Mouse (Mus musculus): ENCODE measurements around the gene Tln2. TPM values are rescaled to one million over a fixed set of nuclear protein-coding genes. Genes with fewer than 3 reads are reported as not detected.
A peak's percentile ranks its signal among the peaks of the same experiment; 100 is the strongest.
"Not testable (repeated sequence)": the region's sequence is repeated elsewhere in the genome, so short reads cannot be mapped to it uniquely, and the experiment has no call there.

The Tln2 gene
- total RNA-seq, 2 experiments from 2014 or later: 106 to 110 TPM

DNA sequence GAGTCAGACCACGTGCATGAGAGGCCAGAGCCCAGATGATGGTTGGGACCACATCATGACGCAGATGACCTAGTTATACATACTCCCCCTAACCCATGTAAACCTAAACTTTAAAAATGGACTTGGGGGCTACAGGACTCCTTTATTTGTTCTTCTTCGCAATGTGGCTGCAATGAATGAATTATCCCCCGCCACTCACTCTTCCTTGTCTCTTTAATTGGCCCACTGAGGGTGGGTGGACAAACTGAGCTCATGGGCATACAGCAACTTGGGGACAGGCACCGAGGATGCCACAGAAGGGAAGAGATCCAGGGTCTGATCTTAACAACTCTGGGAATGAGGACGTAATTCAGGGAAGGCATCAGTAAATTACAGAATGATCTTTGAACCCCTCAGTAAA is 277.7 kb downstream of the Tln2 start:
- DNase-seq (ENCODE audit: low spot score in 2 of 2): no peak

DNA sequence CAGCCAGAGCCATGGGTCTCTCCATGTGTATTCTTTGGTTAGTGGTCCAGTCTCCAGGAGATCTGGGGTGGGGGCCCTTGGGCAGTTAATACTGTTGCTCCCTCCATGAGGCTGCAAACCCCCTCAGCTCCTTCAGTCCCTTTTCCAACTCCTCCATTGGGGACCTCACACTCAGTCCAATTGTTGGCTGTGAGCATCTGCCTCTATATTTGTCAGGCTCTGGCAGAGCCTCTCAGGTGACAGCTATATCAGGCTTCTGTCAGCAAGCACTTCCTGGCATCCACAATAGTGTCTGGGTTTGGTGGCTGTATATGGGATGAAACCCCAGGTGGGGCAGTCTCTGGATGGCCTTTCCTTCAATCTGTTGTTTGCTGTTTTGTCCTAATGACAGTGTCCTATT is 279.2 kb downstream of the Tln2 start:
- DNase-seq (ENCODE audit: low spot score in 2 of 2): not testable (repeated sequence)

DNA sequence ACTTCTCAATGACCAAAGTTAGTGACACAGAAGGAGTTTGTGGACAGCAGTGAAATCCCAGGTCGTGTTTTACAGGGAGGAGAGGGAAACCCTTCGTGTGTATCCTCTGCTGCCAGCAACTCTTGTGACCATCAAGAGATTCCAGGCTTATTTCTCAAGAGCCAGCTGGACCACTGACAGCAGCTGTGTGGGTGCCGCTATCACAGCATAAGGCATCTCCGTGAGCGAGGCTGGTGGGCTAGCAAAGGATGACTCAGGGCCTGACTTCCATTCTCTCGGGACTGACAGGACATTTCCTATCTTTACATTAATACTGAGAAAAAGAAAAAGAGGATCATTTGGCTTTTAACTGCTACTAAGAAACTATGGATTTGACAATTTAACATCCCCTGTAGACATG is 283.1 kb downstream of the Tln2 start:
- no peak for DNase-seq (ENCODE audit: low spot score in 2 of 2)

DNA sequence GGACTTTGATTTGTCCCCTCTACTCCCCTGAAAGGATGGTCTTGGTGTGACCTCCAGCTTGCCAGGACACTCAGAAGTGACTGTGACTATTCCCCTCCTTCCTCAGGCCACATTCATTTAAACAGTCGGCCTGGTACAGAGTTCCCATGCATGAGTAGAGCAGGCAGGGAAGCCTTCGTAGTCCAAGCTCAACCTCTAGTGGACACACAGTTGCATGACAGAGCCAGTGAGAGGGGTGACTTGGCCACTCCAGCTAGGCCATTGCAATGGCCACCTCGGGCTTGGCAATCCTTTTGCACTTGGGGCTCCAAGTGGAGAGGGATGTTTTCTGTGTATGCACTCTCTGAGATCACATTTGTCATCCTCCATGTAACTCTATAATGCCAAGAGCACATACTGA is 285.2 kb downstream of the Tln2 start:
- no peak for DNase-seq (ENCODE audit: low spot score in 2 of 2)

DNA sequence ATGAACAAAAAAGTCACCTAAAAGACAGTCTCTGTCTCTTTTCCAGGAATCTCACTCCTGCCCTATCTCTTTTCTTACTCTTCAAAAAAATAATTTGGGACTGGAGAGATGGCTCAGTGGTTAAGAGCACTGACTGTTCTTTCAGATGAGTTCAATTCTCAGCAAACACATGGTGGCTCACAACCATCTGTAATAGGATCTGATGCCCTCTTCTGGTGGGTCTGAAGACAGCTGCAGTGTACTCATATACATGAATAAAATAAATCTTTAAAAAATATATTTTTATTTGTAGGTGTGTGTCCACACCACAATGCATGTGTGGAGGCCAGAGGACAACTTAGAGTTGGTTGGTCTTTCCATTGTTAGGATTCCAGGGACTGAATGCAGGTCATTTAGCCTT is 286.1 kb downstream of the Tln2 start:
- DNase-seq (ENCODE audit: low spot score in 2 of 2): no peak

DNA sequence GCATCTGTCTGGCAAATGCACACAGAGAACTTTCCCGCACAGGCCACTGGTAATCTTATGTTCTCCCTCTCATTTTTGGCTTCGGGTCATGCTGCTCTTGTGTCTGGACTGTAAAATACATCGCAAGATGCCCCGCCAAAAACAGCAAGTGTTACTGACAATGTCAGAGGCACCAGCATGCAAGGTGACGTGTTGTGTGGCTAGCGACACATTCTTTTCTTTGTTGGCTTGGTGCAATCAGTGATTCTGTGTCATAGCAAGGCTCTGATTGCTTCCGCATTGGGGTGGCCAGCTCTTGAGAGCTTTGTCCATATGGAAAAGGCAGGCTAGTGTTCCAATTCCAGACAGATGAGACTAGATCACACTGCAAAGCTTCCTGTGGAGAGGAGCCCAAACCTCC is 288.8 kb downstream of the Tln2 start:
- DNase-seq (ENCODE audit: low spot score in 2 of 2): no peak

DNA sequence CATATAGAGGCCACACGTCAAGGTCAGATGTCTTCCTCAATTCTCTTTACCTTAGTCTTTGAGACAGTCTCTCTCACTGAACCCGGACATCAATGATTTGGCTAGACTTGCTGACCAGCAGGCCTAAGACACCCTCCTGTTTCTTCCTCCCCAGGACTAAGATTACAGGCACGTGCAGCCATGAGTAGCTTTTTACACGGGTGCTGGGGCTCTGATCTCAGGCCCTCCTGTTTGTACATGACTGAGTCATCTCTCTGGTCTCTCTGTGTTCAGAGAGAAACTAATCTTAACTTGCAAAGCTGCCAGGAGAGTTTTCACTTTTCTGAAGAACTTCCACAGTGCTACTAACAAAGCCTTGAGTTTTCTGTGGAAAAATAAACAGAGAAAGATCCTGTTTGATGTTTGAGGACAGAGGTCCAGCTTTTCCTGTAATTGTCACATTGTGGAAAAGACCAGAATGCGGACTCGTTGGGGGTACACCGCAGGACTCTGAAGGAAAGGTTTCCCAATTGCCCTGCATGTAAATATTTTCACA is 289.4 kb downstream of the Tln2 start:
- DNase-seq (ENCODE audit: low spot score in 2 of 2): no peak

DNA sequence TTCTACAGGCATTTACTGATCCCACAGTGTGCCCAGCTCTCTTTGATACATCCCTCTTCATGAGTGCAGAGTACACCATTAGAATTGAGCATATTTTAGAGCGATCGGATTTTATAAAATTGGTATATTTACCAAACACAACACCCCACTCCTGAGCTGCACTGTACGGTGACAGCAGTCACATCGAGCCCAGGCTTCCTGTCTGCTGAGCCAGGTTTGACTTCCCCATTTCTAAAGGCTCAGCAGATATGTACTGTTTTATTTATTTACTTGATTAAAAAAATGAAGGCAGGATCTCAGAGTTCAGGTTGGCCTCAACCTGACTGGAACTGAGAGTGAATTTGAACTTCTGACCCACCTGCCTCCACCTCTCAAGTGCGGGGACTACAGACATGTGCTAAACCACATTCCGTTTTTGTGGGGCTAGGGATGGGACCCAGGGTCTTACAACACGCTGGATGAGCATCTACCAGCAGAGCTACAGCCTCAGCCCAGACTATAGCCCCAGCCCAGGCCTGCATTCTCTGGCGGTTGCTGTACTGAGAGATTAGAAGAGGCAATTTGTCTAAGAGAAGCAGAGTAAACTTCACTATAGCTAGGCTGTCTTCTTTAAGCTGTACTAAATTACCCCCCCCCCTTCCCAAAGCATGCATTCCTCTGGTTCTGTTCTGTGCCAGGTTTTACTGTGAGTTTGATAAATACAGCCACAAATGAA is 292.1 kb downstream of the Tln2 start:
- DNase-seq (ENCODE audit: low spot score in 2 of 2): no peak

DNA sequence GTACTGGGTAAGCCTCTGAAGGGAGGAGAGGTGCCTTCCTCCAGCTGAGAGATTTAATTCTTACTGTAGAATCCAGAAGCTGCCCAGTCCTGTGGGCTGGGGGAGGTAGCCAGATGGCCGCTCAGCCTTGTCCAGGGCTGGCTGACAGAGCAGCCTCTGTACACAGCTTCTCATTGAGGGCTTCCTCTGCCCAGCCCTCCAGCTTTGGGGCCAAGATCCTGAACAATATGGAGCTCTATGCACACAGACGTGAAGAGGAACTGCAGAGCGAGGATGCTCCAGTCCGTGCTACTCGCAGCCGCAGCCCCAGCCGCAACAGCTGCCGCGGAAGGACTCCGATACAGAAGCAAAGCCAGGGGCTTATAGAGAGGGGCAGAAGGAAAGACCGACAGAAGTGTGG is 294.0 kb downstream of the Tln2 start:
- peak; percentile 25 to 47 for DNase-seq (ENCODE audit: low spot score in 2 of 2)

DNA sequence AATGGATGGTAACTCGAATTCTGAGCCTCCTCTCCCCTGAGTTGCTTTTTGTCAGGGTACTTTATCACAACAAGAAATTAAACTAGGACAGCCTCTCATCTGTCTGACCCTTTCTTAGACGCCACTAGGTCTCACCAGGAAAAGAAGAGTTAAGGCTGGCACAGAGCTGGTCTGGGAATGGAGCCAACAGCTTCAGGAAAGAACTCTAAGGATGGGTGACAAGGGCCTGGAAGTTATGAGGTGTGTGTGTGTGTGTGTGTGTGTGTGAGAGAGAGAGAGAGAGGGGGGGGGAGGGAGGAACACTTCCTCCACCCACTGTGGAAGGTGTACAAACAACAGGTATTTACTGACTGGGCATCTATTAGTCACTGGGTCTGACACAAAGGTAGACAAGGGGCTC is 294.6 kb downstream of the Tln2 start:
- DNase-seq (ENCODE audit: low spot score in 2 of 2): peak; percentile 22 to 33

DNA sequence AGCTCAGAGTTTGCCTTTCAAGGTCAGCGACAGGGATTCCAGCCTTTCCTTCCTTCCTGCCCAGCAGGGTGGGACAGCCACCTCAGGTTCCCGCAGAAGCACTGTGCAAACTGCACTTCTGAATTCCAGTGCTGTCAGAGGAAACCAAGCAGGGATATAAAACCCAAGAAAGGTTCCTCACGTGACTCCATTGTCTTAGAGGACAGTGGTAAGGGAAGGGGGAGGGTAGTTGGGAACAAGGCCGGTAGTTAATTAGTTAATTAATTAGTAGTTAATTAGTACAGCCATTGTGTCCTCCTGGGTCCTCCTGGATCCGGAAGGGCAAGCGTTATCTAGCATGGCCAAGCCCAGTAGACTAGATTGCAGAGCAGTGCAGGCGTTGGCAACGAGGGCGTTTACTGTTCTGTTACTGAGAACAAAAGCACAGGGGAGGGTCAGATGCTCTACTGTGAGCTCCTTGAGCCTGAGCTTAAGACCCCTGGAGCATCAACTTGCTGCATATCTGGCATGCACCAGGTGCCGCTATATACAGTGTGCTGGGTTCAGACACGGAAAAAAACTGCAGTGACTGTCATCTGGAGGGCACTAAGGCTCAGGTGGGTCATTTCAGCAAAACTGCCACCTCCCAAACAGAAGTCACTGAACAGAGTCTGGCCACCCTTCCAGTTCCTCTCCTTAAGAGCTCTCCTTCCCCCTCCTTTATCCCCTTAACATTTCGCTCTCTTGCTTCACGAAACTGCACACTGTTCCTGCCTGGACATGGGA is 298.5 kb downstream of the Tln2 start:
- no peak for DNase-seq (ENCODE audit: low spot score in 2 of 2)

DNA sequence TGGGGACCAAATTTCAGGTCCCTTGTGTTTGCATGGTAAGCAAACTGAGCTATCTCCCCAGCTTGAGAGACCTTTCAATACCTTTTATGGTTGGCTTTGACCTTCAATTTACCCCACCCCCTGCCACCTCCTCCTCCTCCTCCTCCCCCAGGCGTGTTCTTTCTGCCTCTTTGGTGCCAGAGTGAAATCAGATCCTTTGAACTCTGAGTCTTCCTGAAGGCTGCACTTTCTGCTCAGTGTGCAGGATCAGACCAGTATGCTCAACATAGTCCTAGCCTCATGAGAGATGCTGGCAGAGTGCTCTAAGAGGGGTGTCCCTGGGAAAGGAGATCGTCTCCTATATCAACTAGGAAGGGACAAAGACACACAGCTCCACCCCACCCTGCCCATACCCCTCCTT is 309.4 kb downstream of the Tln2 start:
- DNase-seq (ENCODE audit: low spot score in 2 of 2): no peak

DNA sequence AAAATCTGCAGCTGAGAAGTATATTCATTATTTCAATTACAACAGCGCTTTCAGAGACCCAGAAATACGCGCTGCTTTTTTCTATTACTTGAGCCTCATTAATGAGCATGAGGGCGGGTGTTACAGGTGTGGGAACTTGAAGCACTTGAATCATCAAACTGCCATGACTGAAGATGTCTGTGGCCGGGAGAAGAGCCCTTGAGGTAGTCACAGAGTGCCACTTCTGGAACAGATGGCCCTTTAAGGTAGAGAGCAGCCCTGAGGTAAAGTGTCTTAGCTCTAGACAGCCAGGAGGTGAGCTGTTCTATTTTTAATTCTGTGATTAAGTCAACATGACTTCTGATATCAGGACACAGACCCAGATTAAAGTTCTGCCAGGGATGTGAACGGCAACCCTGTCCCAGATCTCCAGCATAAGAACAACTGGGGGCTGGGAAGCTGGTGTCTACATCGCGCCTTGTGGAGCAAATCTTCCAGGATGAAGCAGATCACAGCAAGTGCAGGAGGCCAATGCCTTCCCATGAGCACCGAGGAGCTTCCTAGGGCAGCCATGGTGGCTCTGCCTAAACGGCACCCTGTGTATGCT is 312.0 kb downstream of the Tln2 start:
- DNase-seq (ENCODE audit: low spot score in 2 of 2): no peak

DNA sequence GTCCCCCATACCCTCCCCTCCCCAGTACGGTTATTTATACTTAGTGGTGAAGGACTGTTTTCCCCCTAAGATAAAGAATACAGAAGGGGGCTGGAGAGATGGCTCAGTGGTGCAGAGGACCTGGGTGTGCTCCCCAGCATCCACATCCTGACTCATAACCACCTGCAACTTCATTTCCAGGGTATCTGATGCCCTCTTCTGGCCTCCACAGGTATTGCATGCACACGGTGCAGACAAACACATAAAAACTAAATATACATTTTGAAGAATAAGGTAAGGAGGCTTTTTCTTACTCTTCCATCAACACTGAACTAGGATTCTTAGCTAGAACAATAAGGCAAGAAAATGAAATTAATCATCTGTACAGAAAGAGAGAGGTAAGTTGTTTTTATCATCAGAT is 314.2 kb downstream of the Tln2 start:
- no peak for DNase-seq (ENCODE audit: low spot score in 2 of 2)

DNA sequence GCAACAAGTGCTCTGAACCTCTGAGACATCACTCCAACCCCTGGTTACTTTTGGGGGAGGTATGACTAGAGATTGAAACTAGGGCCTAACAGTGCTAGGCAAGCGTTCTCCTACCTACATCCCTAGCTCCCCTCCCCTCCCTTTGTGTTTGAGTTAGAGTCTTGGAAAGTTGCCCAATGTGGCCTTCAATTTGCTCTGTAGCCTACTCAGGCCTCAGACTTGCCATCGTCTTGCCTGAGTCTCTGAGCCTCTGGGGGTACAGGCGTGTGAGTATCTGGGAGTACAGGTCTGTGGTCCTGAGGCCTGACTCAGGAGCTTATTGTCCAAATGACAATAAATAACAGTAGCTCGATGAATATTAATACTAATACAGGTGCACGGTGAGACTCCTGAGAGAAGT is 317.8 kb downstream of the Tln2 start:
- DNase-seq (ENCODE audit: low spot score in 2 of 2): no peak

DNA sequence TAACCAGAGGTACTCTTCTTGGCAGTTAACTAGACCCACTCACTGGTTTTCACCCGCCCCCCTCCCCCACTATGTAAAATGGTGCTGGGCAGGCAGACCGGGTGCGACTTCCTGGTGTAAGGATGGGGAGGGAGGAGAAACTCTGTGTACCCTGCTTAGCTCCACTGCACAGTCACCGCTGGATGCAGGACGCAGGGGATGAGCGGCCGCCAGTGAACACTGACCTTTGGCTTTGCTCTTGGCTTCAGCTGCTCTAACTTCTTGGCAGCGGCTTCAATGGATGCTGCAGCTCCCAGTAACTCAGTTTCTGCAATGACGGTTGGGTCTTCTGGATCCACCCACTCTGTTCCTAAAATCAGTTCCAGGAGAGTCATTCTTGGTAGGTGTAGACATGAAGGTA is 319.0 kb downstream of the Tln2 start:
- no peak for DNase-seq (ENCODE audit: low spot score in 2 of 2)

DNA sequence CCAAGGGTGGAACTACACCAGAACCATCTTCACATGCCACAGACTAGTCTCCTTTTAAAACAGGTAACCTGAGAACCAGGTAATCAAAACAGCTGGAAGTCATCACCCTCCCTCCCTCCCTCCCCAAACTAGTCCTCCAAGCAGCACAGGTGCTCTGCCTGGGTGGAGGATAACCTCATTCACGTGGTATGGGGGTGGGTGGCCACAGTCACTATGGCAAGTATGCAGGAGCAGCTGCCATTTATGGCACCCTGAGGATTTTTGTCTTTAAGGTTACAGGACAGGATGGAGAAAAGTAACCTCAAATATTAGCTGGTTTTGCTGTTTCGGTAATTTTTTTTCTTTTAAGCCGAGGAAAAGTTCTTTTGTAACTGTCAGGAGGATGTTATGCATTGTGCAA is 322.5 kb downstream of the Tln2 start:
- DNase-seq (ENCODE audit: low spot score in 2 of 2): no peak

DNA sequence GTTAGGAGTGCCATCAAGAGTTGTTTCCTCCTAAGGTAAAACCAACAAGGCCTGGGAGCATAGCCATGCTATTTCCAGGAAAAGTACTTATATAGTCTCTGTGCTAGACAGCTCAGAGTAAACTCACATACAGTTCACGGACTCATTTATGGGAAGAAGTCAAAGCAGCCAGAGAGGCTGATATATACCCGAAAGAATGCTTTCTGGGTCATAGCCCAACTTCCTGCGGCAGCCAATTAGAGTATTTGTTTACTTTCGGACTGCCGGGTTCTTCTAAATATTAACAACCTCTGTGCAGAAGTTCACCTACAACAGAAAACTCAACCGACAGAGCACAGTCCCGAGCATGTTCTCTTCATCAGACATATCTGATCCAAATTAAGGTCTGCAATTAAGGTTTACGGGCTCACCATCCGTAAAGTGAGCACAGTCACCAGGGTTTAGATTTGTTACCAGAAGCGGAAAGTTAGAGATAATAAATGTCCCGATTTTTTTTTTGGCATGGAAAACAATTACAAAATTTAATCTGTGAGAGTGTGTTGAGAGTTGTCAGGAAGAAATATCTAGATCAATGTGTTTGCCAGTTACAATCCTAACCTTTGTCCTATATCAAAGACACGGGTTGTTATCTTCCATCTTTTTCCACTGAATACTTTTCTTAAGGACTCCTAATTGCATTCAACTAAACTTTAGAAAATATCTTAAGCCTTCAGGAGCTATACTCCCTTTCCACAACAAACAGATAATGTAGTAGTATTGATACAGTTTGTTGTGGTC is 323.9 kb downstream of the Tln2 start:
- DNase-seq (ENCODE audit: low spot score in 2 of 2): no peak

DNA sequence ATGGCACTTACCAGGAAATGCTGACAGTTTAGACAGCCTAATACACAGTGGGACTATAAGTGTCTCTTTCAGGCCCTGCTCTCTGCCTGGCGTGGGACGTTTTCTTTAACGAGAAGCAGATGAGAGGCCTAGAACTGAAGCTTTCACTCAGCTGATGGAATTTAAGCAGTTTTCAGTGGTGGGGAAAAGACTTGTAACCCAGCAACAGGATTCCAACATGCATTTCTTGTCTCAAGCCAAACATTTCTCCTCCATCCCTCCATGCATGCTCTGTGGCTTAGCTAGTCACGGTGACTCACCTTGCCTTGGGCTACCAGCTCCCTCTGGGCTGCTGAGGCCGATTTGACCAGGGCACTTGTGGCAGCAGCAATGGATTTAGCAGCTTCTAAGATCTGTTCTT is 330.5 kb downstream of the Tln2 start:
- DNase-seq (ENCODE audit: low spot score in 2 of 2): no peak

DNA sequence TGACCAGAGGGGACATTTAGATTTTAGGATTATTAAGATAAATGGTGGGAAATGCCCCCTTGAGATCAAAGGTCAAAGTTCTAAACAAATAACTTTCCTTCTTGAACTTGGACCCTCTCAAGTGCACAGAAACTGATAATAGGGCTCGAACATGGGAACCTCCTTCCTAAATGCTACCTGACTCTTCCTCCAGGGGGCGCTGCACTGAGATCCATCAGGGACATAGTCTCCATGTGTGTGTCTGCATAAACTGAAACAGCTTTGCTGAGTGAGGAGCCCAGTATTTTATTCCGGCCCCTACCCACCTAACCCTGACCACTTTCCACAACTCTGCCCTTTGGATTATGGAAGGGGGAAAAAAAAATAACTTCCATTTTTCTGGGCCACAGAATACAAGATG is 339.1 kb downstream of the Tln2 start:
- DNase-seq (ENCODE audit: low spot score in 2 of 2): peak; percentile 32 to 36

DNA sequence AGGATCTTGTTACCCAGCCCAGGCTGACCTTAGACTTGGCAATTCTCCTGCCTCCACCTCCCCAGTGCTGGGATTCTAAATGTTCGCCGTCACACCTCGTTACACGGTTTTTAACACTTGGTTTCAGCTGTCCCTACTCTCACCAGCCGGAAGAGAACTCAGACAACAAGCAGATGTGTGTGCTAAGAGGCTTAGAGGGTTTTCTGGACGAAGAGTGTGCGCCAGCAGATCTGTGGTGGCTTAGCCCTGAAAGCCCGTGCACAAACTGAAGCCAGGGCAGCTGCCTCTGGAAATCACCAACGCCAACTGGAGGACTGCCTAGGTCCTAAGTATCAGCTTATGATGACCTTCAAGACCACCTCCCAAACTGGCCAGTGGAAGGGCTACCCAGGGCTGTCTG is 341.5 kb downstream of the Tln2 start:
- DNase-seq (ENCODE audit: low spot score in 2 of 2): no peak

Data from layer of hippocampus, postnatal 10 days (tissue).